Mouse (Mus musculus) olfactory bulb, adult 2 months (tissue): ENCODE results near the gene Zfp42.

Experiments used
- CTCF ChIP-seq: fragments of 200-500 bp; IDR thresholded peaks from 2 replicates; pipeline ENCODE4 v1.5.1; 2012; ENCODE audit warnings: low read depth, mild to moderate bottlenecking, low read length, moderate library complexity; ENCODE audit not compliant: insufficient read depth
- POLR2A ChIP-seq: fragments of 200-500 bp; IDR thresholded peaks from 2 replicates; pipeline ENCODE4 v1.6.1; 2012; ENCODE audit warnings: mild to moderate bottlenecking, low read depth, low read length, moderate library complexity; ENCODE audit not compliant: insufficient read depth

- TF ChIP-seq CTCF (no peak), POLR2A (no peak)
Measured at GRCm38 (mm10) chr8:43257886-43258285, 48.9 kb downstream of the Zfp42 start.
